Mouse (Mus musculus): ENCODE results near the gene Iars2.
"Not testable (repeated sequence)": the region's sequence is repeated elsewhere in the genome, so short reads cannot be mapped to it uniquely, and the experiment has no call there.

The Iars2 gene

GRCm38 (mm10) chr1:185342441-185342840, 13.2 kb upstream of the Iars2 start:
- H3K36me3 ChIP-seq (ENCODE audit: insufficient read depth, low read length): peaks cover 89% of the 10 kb centered on the region
- H3K27me3 ChIP-seq (ENCODE audit: insufficient read depth, low read length): no peaks in the 10 kb centered on the region
- no peak overlapping the region for H3K4me3 ChIP-seq (replicated peaks; ENCODE audit: low read length)
- peaks cover 4% of the 10 kb centered on the region for H3K4me1 ChIP-seq (replicated peaks; ENCODE audit: low read depth, low read length)
- H3K9me3 ChIP-seq (ENCODE audit: low read length): no peaks in the 10 kb centered on the region
- no peak for TF ChIP-seq NANOG (IDR thresholded peaks at IDR 0.05; ENCODE audit: borderline replicate concordance, low read length)
- no peak for TF ChIP-seq POU5F1 (IDR thresholded peaks at IDR 0.05; ENCODE audit: borderline replicate concordance, low read length)
- TF ChIP-seq CTCF (conservative IDR thresholded peaks at IDR 0.05; ENCODE audit: low read length): no peak

- H3K36me3 ChIP-seq (ENCODE audit: insufficient read depth, low read length): peaks cover 44% of the 10 kb centered on the region
- H3K4me3 ChIP-seq (replicated peaks; ENCODE audit: low read length): no peak overlapping the region
- H3K4me1 ChIP-seq (replicated peaks; ENCODE audit: low read depth, low read length): peaks cover 51% of the 10 kb centered on the region
- no peaks in the 10 kb centered on the region for H3K9me3 ChIP-seq (ENCODE audit: low read length)
- no peaks in the 10 kb centered on the region for H3K27me3 ChIP-seq (ENCODE audit: insufficient read depth, low read length)
- no peak for TF ChIP-seq CTCF (conservative IDR thresholded peaks at IDR 0.05; ENCODE audit: low read length)
- no peak for TF ChIP-seq NANOG (IDR thresholded peaks at IDR 0.05; ENCODE audit: borderline replicate concordance, low read length)
- no peak for TF ChIP-seq POU5F1 (IDR thresholded peaks at IDR 0.05; ENCODE audit: borderline replicate concordance, low read length)
Measured at GRCm38 (mm10) chr1:185336535-185336934, 7.3 kb upstream of the Iars2 start.

- Histone ChIP-seq H3K4me3 (replicated peaks; ENCODE audit: low read length) (peak overlapping the region; percentile 32), H3K36me3 (ENCODE audit: insufficient read depth, low read length) (peaks cover 35% of the 10 kb centered on the region), H3K9me3 (ENCODE audit: low read length) (no peaks in the 10 kb centered on the region), H3K27me3 (ENCODE audit: insufficient read depth, low read length) (no peaks in the 10 kb centered on the region), H3K4me1 (replicated peaks; ENCODE audit: low read depth, low read length) (peaks cover 52% of the 10 kb centered on the region)
- TF ChIP-seq CTCF (conservative IDR thresholded peaks at IDR 0.05; ENCODE audit: low read length) (no peak), POU5F1 (IDR thresholded peaks at IDR 0.05; ENCODE audit: borderline replicate concordance, low read length) (no peak), NANOG (IDR thresholded peaks at IDR 0.05; ENCODE audit: borderline replicate concordance, low read length) (no peak)
Measured at GRCm38 (mm10) chr1:185335231-185335765, 6.1 kb upstream of the Iars2 start.

- Histone ChIP-seq H3K36me3 (ENCODE audit: insufficient read depth, low read length) (peaks cover 25% of the 10 kb centered on the region), H3K4me3 (replicated peaks; ENCODE audit: low read length) (peak overlapping the region; percentile 10; the same call in 1 of the 2 replicates), H3K27me3 (ENCODE audit: insufficient read depth, low read length) (no peaks in the 10 kb centered on the region), H3K9me3 (ENCODE audit: low read length) (no peaks in the 10 kb centered on the region), H3K4me1 (replicated peaks; ENCODE audit: low read depth, low read length) (peaks cover 62% of the 10 kb centered on the region)
- no peak for TF ChIP-seq NANOG (IDR thresholded peaks at IDR 0.05; ENCODE audit: borderline replicate concordance, low read length)
- TF ChIP-seq CTCF (conservative IDR thresholded peaks at IDR 0.05; ENCODE audit: low read length): no peak
- no peak for TF ChIP-seq POU5F1 (IDR thresholded peaks at IDR 0.05; ENCODE audit: borderline replicate concordance, low read length)
Measured at GRCm38 (mm10) chr1:185334136-185334535, 4.9 kb upstream of the Iars2 start.

- peaks cover 62% of the 10 kb centered on the region for H3K4me1 ChIP-seq (replicated peaks; ENCODE audit: low read depth, low read length)
- 0 out of 2 replicates have a peak overlapping the region, but pooled peaks have one; percentile 88 for H3K4me3 ChIP-seq (replicated peaks; ENCODE audit: low read length)
- no peaks in the 10 kb centered on the region for H3K9me3 ChIP-seq (ENCODE audit: low read length)
- no peaks in the 10 kb centered on the region for H3K27me3 ChIP-seq (ENCODE audit: insufficient read depth, low read length)
- H3K36me3 ChIP-seq (ENCODE audit: insufficient read depth, low read length): peaks cover 20% of the 10 kb centered on the region
- TF ChIP-seq CTCF (conservative IDR thresholded peaks at IDR 0.05; ENCODE audit: low read length) (no peak), POU5F1 (IDR thresholded peaks at IDR 0.05; ENCODE audit: borderline replicate concordance, low read length) (no peak), NANOG (IDR thresholded peaks at IDR 0.05; ENCODE audit: borderline replicate concordance, low read length) (no peak)
Measured at GRCm38 (mm10) chr1:185333651-185334050, 4.5 kb upstream of the Iars2 start.

GRCm38 (mm10) chr1:185331983-185332430, 2.8 kb upstream of the Iars2 start, which contains the start of gene Bpnt1:
Gene Bpnt1, plus strand, starts transcription at chr1:185332149.
- Histone ChIP-seq H3K4me1 (replicated peaks; ENCODE audit: low read depth, low read length) (peaks cover 59% of the 10 kb centered on the region), H3K36me3 (ENCODE audit: insufficient read depth, low read length) (peaks cover 9% of the 10 kb centered on the region), H3K4me3 (replicated peaks; ENCODE audit: low read length) (peak within 1 kb of the TSS; percentile 88), H3K9me3 (ENCODE audit: low read length) (no peaks in the 10 kb centered on the region), H3K27me3 (ENCODE audit: insufficient read depth, low read length) (no peaks in the 10 kb centered on the region)
- TF ChIP-seq POU5F1 (IDR thresholded peaks at IDR 0.05; ENCODE audit: borderline replicate concordance, low read length) (no peak), NANOG (IDR thresholded peaks at IDR 0.05; ENCODE audit: borderline replicate concordance, low read length) (no peak), CTCF (conservative IDR thresholded peaks at IDR 0.05; ENCODE audit: low read length) (no peak)

GRCm38 (mm10) chr1:185331364-185331763, 2.2 kb upstream of the Iars2 start:
- TF ChIP-seq POU5F1 (IDR thresholded peaks at IDR 0.05; ENCODE audit: borderline replicate concordance, low read length) (no peak), CTCF (conservative IDR thresholded peaks at IDR 0.05; ENCODE audit: low read length) (no peak), NANOG (IDR thresholded peaks at IDR 0.05; ENCODE audit: borderline replicate concordance, low read length) (no peak)
- H3K27me3 ChIP-seq (ENCODE audit: insufficient read depth, low read length): no peaks in the 10 kb centered on the region
- peak overlapping the region; percentile 88; the same call in 1 of the 2 replicates for H3K4me3 ChIP-seq (replicated peaks; ENCODE audit: low read length)
- H3K36me3 ChIP-seq (ENCODE audit: insufficient read depth, low read length): peaks cover 16% of the 10 kb centered on the region
- H3K9me3 ChIP-seq (ENCODE audit: low read length): no peaks in the 10 kb centered on the region
- H3K4me1 ChIP-seq (replicated peaks; ENCODE audit: low read depth, low read length): peaks cover 53% of the 10 kb centered on the region

GRCm38 (mm10) chr1:185329851-185330250, 655 bp upstream of the Iars2 start:
- Histone ChIP-seq H3K4me3 (replicated peaks; ENCODE audit: low read length) (peak overlapping the region; percentile 95), H3K36me3 (ENCODE audit: insufficient read depth, low read length) (peaks cover 30% of the 10 kb centered on the region), H3K4me1 (replicated peaks; ENCODE audit: low read depth, low read length) (peaks cover 42% of the 10 kb centered on the region), H3K27me3 (ENCODE audit: insufficient read depth, low read length) (no peaks in the 10 kb centered on the region), H3K9me3 (ENCODE audit: low read length) (no peaks in the 10 kb centered on the region)
- TF ChIP-seq CTCF (conservative IDR thresholded peaks at IDR 0.05; ENCODE audit: low read length) (no peak), POU5F1 (IDR thresholded peaks at IDR 0.05; ENCODE audit: borderline replicate concordance, low read length) (no peak), NANOG (IDR thresholded peaks at IDR 0.05; ENCODE audit: borderline replicate concordance, low read length) (no peak)

- Histone ChIP-seq H3K4me3 (replicated peaks; ENCODE audit: low read length) (peak overlapping the region; percentile 95), H3K36me3 (ENCODE audit: insufficient read depth, low read length) (peaks cover 43% of the 10 kb centered on the region), H3K4me1 (replicated peaks; ENCODE audit: low read depth, low read length) (peaks cover 22% of the 10 kb centered on the region)
- not testable (repeated sequence) for H3K9me3 ChIP-seq (ENCODE audit: low read length); H3K27me3 ChIP-seq (ENCODE audit: insufficient read depth, low read length)
Measured at GRCm38 (mm10) chr1:185327754-185328345, 1.3 kb downstream of the Iars2 start.

All from E14TG2a.4 (cell line).